Mouse (Mus musculus) right cerebral cortex, adult 18-20 months (tissue): Measurements from ENCODE around the gene Olfr851.

ENCODE experiments used
- DNase-seq: peaks from one replicate; pipeline ENCODE4 v3.0.0; 2022; ENCODE audit warnings: mixed read lengths

Gene Olfr851

DNA sequence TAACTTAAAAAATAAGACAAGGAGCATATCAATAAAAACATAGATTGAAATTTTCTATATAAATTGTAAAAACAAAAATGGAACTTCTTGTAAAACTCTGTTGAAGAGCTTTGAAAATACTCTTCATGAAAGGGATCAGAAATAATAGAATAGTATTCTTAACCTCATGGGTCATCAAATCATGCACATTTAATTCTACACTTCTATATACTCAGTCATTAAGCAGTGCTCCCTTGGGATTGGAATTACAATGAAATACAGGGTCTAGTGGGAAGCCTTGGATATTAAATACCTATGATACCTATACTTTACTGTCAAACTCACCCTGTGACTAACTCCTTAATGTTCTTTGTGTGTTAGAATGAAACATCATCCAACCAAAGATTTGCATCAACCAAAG lies at the start of gene Olfr851:
Olfr851 (plus strand) TSS at position 301 of the 400 bp plus-strand sequence.
- DNase-seq: no peak

DNA sequence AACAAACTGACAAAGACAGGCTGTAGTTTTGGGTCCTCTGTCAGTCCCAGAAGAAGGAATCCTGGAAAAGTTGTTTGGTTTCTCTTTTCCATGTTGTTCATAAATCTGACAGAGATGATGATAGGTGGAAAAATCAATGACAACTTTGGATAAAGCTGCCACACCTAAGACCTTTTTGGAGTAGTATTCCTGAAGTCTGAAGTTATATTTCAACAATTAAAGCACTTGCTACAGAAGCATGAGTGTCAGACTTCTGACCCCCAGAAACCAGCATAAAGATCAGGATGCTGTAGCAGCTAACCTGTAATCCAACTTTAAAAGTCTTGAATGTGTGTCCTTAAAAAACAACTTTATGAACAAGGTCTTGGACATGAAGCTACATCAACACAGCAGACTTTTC lies 14.9 kb upstream of the Olfr851 start, which contains the start of gene Olfr850:
Olfr850 (minus strand) TSS at position 101 of the 400 bp plus-strand sequence.
- no peak for DNase-seq

DNA sequence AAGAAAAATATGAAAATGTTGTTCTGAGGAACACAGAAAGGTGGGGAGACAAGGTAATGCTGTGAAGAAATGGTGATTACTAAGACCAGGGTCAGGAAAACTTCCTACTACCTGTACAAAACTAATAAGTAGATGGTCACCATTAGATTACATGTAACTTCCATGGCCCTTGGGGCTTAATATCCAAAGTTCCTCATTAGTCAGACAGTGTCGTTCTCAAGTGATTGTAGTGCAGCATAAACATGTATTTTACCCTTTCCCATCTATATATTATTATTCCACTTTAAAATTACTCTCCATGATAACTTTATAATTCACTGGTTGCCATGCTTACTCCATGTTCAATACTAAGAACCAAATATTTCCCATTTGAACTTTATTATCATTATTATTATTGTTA lies 47.9 kb downstream of the Olfr851 start, which contains the start of gene Olfr853:
Olfr853 (minus strand) TSS at position 101 of the 400 bp plus-strand sequence.
- DNase-seq: no peak
